Mouse (Mus musculus): ENCODE measurements around the gene Gm37419. TPM values are rescaled to one million over a fixed set of nuclear protein-coding genes. Genes with fewer than 3 reads are reported as not detected.

Gene Gm37419
- total RNA-seq, 2 experiments from 2014 or later = not detected

- DNase-seq (ENCODE audit: low spot score) = peak; percentile 61
Measured at GRCm38 (mm10) chr16:23993351-23994321, 5.4 kb downstream of the Gm37419 start.

- DNase-seq (ENCODE audit: low spot score) = no peak
Measured at GRCm38 (mm10) chr16:23996342-23996741, 8.1 kb downstream of the Gm37419 start.

- DNase-seq (ENCODE audit: low spot score) = no peak
Measured at GRCm38 (mm10) chr16:23997228-23997627, 8.9 kb downstream of the Gm37419 start.

- no peak for DNase-seq (ENCODE audit: low spot score)
Measured at GRCm38 (mm10) chr16:23997912-23998311, 9.6 kb downstream of the Gm37419 start.

GRCm38 (mm10) chr16:24005928-24006327 lies 17.6 kb downstream of the Gm37419 start:
- no peak for DNase-seq (ENCODE audit: low spot score)

GRCm38 (mm10) chr16:24009891-24010290 lies 21.6 kb downstream of the Gm37419 start:
- no peak for DNase-seq (ENCODE audit: low spot score)

- no peak for DNase-seq (ENCODE audit: low spot score)
Measured at GRCm38 (mm10) chr16:24011306-24011705, 23.0 kb downstream of the Gm37419 start.

GRCm38 (mm10) chr16:24012066-24012465 lies 23.8 kb downstream of the Gm37419 start:
- DNase-seq (ENCODE audit: low spot score) = no peak

GRCm38 (mm10) chr16:24014378-24014777 lies 26.1 kb downstream of the Gm37419 start:
- no peak for DNase-seq (ENCODE audit: low spot score)

- no peak for DNase-seq (ENCODE audit: low spot score)
Measured at GRCm38 (mm10) chr16:24016273-24016672, 28.0 kb downstream of the Gm37419 start.

GRCm38 (mm10) chr16:24016742-24017141 lies 28.5 kb downstream of the Gm37419 start:
- DNase-seq (ENCODE audit: low spot score) = no peak

GRCm38 (mm10) chr16:24021722-24022121 lies 33.4 kb downstream of the Gm37419 start:
- no peak for DNase-seq (ENCODE audit: low spot score)

GRCm38 (mm10) chr16:24022605-24023004 lies 34.3 kb downstream of the Gm37419 start:
- no peak for DNase-seq (ENCODE audit: low spot score)

- no peak for DNase-seq (ENCODE audit: low spot score)
Measured at GRCm38 (mm10) chr16:24025442-24025841, 37.2 kb downstream of the Gm37419 start.

- no peak for DNase-seq (ENCODE audit: low spot score)
Measured at GRCm38 (mm10) chr16:24029965-24030672, 41.8 kb downstream of the Gm37419 start.

- no peak for DNase-seq (ENCODE audit: low spot score)
Measured at GRCm38 (mm10) chr16:24033259-24033658, 45.0 kb downstream of the Gm37419 start.

- no peak for DNase-seq (ENCODE audit: low spot score)
Measured at GRCm38 (mm10) chr16:24034450-24034849, 46.2 kb downstream of the Gm37419 start.

- no peak for DNase-seq (ENCODE audit: low spot score)
Measured at GRCm38 (mm10) chr16:24035767-24036166, 47.5 kb downstream of the Gm37419 start.

- DNase-seq (ENCODE audit: low spot score) = no peak
Measured at GRCm38 (mm10) chr16:24036398-24036797, 48.1 kb downstream of the Gm37419 start.
